Mouse (Mus musculus) bone marrow, adult 2 months (tissue): ENCODE measurements around the gene Nim1k. TPM values are rescaled to one million over a fixed set of nuclear protein-coding genes. Genes with fewer than 3 reads are reported as not detected.
A peak's percentile ranks its signal among the peaks of the same experiment; 100 is the strongest.

Experiments
- H3K27ac ChIP-seq: fragments of 200-500 bp; 2 replicates; pipeline ENCODE4 v1.5.1; 2012; ENCODE audit warnings: low read depth, mild to moderate bottlenecking, control low read depth, inconsistent platforms, low read length; ENCODE audit not compliant: control insufficient read depth, poor library complexity, insufficient read depth
- H3K4me1 ChIP-seq: fragments of 200-500 bp; 2 replicates; pipeline ENCODE4 v1.6.1; 2011; ENCODE audit warnings: low read length; ENCODE audit not compliant: control insufficient read depth, insufficient read depth
- H3K4me3 ChIP-seq: fragments of 200-500 bp; replicated peaks from 2 replicates; pipeline ENCODE3; 2011; ENCODE audit warnings: mild to moderate bottlenecking, low read depth, low read length, control low read depth; ENCODE audit not compliant: control insufficient read depth
- CTCF ChIP-seq: fragments of 200-500 bp; IDR thresholded peaks from 2 replicates; pipeline ENCODE4 v1.5.1; 2011; ENCODE audit warnings: low read length, control low read depth; ENCODE audit not compliant: control insufficient read depth, insufficient read depth
- POLR2A ChIP-seq: fragments of 200-500 bp; IDR thresholded peaks from 2 replicates; pipeline ENCODE4 v1.6.1; 2011; ENCODE audit warnings: low read depth, mild to moderate bottlenecking, control low read depth, low read length, borderline replicate concordance; ENCODE audit not compliant: control insufficient read depth
- WGBS: fragments of 180-500 bp; shearing (Covaris S2); methylation state at CpG from one replicate; pipeline ENCODE4 v1.1.7; 2018; 5-methylcytosine and 5-hydroxymethylcytosine counted together
- polyA plus RNA-seq: library from polyadenylated mRNA; stranded (reverse); fragments of >200 nt; gene quantifications from 2 replicates; pipeline ENCODE4 v1.2.4, GENCODE M21; 2011; ENCODE audit warnings: low replicate concordance; ENCODE audit not compliant: missing spikeins, insufficient read depth, insufficient read length

Nim1k gene
- 0.18 and 0.37 TPM in 2 replicates for polyA plus RNA-seq

GRCm38 (mm10) chr13:119755681-119756471 is at the start of gene Nim1k:
Gene Nim1k, minus strand, starts transcription at chr13:119755882.
- no peak for TF ChIP-seq POLR2A
- Histone ChIP-seq H3K27ac (peak within 1 kb of the TSS; percentile 19; the same call in 1 of the 2 replicates), H3K4me3 (peak within 1 kb of the TSS; percentile 48), H3K4me1 (peaks cover 2% of the 10 kb centered on the region; the same call in 1 of the 2 replicates)
- WGBS: 1% methylated on average over 43 of the region's 43 CpGs

- Histone ChIP-seq H3K4me1 (peaks cover 1% of the 10 kb centered on the region; the same call in 1 of the 2 replicates), H3K27ac (no peak overlapping the region), H3K4me3 (no peak overlapping the region)
- WGBS: 63% methylated on average over 4 of the region's 4 CpGs
- TF ChIP-seq CTCF (no peak), POLR2A (no peak)
Measured at GRCm38 (mm10) chr13:119797656-119798055, 42.0 kb upstream of the Nim1k start.

GRCm38 (mm10) chr13:119792791-119793404 is 37.2 kb upstream of the Nim1k start:
- 37% methylated on average over 5 of the region's 5 CpGs for WGBS
- Histone ChIP-seq H3K4me3 (no peak overlapping the region), H3K27ac (no peak overlapping the region), H3K4me1 (peaks cover 1% of the 10 kb centered on the region; the same call in 1 of the 2 replicates)
- TF ChIP-seq POLR2A (no peak), CTCF (no peak)

GRCm38 (mm10) chr13:119791580-119792135 is 36.0 kb upstream of the Nim1k start:
- peaks cover 1% of the 10 kb centered on the region; the same call in 1 of the 2 replicates for H3K4me1 ChIP-seq
- peak overlapping the region; percentile 98 for H3K27ac ChIP-seq
- TF ChIP-seq POLR2A (no peak), CTCF (no peak)
- 4% methylated on average over 18 of the region's 18 CpGs for WGBS
- H3K4me3 ChIP-seq: peak overlapping the region; percentile 97

DNA sequence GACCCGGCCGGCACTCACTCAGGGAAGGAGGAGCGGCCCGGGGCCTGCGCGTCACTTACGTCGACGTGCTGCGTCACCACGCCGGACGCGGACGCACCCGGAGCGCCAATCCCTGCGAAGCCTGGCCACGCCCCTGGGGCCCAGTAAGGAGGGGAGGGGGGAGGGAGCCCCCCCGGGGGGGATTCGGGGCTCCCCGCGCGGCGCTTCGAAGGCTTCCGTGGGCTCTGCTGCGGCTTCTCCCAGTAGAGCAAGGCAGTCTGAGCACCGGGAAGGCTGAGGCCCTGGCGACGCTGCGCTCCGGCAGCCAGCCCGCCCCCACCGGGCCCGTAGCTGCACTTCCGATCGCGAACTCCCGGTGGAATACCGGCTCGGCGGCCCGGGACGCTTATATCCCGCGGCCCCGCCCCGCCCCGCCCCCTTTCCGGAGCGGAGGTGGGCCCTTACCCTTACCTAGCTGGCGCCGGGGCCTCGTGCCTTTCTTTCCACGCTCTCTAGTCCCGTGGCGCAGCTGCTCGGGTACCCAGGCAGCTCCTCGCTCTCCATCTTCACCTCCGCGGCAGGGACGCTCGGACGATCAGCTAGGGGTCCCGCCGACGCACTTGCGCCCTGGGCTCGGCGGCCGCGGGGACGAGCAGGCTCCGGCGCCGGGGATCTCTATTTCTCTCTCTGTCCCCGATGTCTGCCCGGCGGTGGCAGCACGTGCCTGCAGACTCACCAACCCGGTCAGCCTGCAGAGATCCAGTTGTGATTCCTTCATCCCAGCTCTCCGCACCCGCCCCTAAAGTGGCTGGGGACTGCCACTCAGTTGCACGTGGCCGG is 35.3 kb upstream of the Nim1k start, which contains the start of gene Zfp131:
Gene Zfp131, minus strand, starts transcription at position 129 of the 819 bp plus-strand sequence.
- under 1% methylated on average over 84 of the region's 86 CpGs for WGBS

DNA sequence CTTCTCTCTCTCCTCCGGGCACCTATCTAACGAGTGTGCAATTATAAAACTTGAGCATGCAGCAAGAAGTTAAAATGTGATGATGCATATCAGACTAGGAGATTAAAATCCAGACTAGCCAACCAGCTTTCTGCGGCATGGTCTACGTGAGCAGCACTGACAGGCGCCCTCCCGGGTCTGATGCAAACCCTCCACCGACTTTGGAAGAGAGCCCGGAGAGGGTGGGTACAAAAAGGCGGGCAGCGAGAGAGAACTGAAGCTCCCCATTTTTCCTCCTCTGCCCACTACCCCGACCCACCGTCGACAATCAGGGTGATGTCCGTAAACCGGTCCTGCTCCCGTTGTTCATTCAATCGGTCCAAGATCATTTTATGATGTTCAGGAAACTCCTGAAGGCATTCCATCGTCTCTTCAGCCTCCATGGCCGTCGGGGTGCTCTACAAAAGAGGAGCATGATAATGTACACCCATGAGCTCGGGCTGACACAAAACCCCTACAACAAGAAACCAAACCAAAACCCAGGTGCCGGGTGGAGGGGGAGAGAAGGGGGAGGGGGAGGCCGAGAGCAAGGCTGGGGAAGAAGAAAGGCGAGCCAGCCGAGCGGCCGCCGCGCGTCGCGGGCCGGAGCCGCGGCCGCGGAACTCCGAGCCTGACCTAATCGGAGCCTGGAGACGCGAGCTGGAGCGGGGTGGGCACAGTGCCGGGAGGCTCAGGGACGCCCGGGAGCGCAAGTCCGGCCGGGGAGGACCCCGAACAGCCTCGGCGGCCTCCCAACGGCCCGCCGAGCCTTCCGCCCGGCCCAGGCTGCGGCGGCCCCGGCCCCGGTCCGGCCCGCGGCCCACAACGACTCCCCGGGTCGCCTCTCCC is 34.4 kb upstream of the Nim1k start:
- Histone ChIP-seq H3K27ac (peak overlapping the region; percentile 98), H3K4me1 (peaks cover 1% of the 10 kb centered on the region; the same call in 1 of the 2 replicates), H3K4me3 (peak overlapping the region; percentile 97)
- WGBS: under 1% methylated on average over 50 of the region's 66 CpGs
- no peak for TF ChIP-seq CTCF
- peak; percentile 32; the same call in 1 of the 2 replicates for TF ChIP-seq POLR2A

More for the DNA sequence above, 35.3 kb upstream of the Nim1k start, which contains the start of gene Zfp131:
- TF ChIP-seq POLR2A: peak; percentile 33; the same call in 1 of the 2 replicates
- no peak for TF ChIP-seq CTCF
- Histone ChIP-seq H3K4me1 (peaks cover 1% of the 10 kb centered on the region; the same call in 1 of the 2 replicates), H3K27ac (peak within 1 kb of the TSS; percentile 98), H3K4me3 (peak within 1 kb of the TSS; percentile 97)

- Histone ChIP-seq H3K27ac (no peak overlapping the region), H3K4me3 (no peak overlapping the region), H3K4me1 (no peaks in the 10 kb centered on the region)
- 77% methylated on average over 4 of the region's 4 CpGs for WGBS
- TF ChIP-seq CTCF (no peak), POLR2A (no peak)
Measured at GRCm38 (mm10) chr13:119783581-119783980, 27.9 kb upstream of the Nim1k start.
